Mouse (Mus musculus) neural tube, embryonic 15.5 days (tissue): ENCODE results near the gene Aff4. TPM values are rescaled to one million over a fixed set of nuclear protein-coding genes. Genes with fewer than 3 reads are reported as not detected.
A peak's percentile ranks its signal among the peaks of the same experiment; 100 is the strongest.

Experiments used
- ATAC-seq: fragments of 200-750 bp; cut with Nextera tagmentation; 2 replicates; pipeline ENCODE4 v1.8.0; 2017; ENCODE audit warnings: mild to moderate bottlenecking, moderate TSS enrichment, moderate library complexity; ENCODE audit not compliant: low FRiP score
- H3K27ac ChIP-seq: fragments of 300-500 bp; sonication (generic); replicated peaks from 2 replicates; pipeline ENCODE4 v1.5.1; 2015; ENCODE audit warnings: mild to moderate bottlenecking, inconsistent platforms
- H3K27me3 ChIP-seq: fragments of 300-500 bp; sonication (generic); replicated peaks from 2 replicates; pipeline ENCODE4 v1.6.1; 2015; ENCODE audit warnings: inconsistent platforms
- H3K36me3 ChIP-seq: fragments of 300-500 bp; sonication (generic); 2 replicates; pipeline ENCODE4 v1.6.1; 2015; ENCODE audit warnings: inconsistent platforms
- H3K4me1 ChIP-seq: fragments of 300-500 bp; sonication (generic); 2 replicates; pipeline ENCODE4 v1.6.1; 2015; ENCODE audit warnings: inconsistent platforms
- H3K4me2 ChIP-seq: fragments of 300-500 bp; sonication (generic); 2 replicates; pipeline ENCODE4 v1.6.1; 2015; ENCODE audit warnings: inconsistent platforms, mild to moderate bottlenecking, moderate library complexity
- H3K4me3 ChIP-seq: fragments of 300-500 bp; sonication (generic); replicated peaks from 2 replicates; pipeline ENCODE4 v1.5.1; 2015; ENCODE audit warnings: mild to moderate bottlenecking, inconsistent platforms
- H3K9ac ChIP-seq: fragments of 300-500 bp; sonication (generic); replicated peaks from 2 replicates; pipeline ENCODE4 v1.6.1; 2015; ENCODE audit warnings: mild to moderate bottlenecking, inconsistent platforms
- H3K9me3 ChIP-seq: fragments of 300-500 bp; sonication (generic); replicated peaks from 2 replicates; pipeline ENCODE4 v1.6.1; 2016; ENCODE audit warnings: inconsistent platforms
- WGBS: fragments of 180-500 bp; shearing (Covaris S2); methylation state at CpG from one replicate; pipeline ENCODE4 v1.1.7; 2015; ENCODE audit warnings: mixed read lengths; 5-methylcytosine and 5-hydroxymethylcytosine counted together
- polyA plus RNA-seq: library from polyadenylated mRNA; unstranded; fragments of >200 nt; fragmentation: Nextera tagmentation; extraction: Ambion mirVana; gene quantifications from 2 replicates; pipeline ENCODE4 v1.2.1, GENCODE M21; 2015

The Aff4 gene
- polyA plus RNA-seq, 1 experiment from 2014 or later: 35.5 TPM

DNA sequence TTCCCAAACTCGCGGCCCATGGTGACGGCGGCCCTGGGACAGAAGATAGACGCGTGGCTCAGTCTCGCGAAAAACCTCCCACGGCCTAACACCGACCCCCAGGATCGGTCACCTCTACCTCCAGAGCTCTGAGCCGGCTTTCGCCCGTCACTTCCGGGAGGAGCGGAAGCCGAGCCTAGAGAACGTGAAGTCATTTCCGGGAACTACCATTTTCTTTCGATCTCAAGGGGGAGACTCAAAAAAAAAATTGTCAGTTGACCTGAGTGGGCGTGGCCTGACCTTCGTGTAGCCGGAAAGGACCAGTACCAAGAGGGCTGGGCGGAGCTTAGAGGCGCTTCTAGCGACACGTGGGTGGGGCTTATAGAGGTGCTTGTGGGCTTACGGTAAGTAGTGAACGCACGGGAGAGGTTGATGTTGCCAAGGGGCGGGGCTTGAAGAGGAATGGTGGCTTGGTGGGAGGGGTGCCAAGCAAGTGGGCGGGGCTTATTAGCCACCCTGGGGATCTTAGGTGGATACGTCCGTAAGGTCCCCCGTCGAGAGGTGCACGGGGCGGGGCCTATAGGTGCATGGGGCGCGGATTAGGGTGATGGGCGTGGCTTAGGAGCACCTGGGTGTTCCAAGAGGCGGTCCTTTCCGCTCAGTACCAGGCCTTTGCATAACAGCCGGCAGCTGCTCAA, 80.2 kb downstream of the Aff4 start, which contains the start of the genes Uqcrq and Gdf9:
Gene Uqcrq (minus strand): TSS at position 162 of the 677 bp plus-strand sequence.
Gene Gdf9 (plus strand): TSS at position 354 of the 677 bp plus-strand sequence.
- H3K9ac ChIP-seq: peak within 1 kb of the TSS; percentile 82
- H3K4me3 ChIP-seq: peak within 1 kb of the TSS; percentile 74
- H3K36me3 ChIP-seq: peaks cover 20% of the 10 kb centered on the region
- peaks cover 16% of the 10 kb centered on the region for H3K4me1 ChIP-seq
- WGBS: under 1% methylated on average over 44 of the region's 44 CpGs
- peak within 1 kb of the TSS; percentile 88 for H3K27ac ChIP-seq
- peak; percentile 97 for ATAC-seq
- peak within 1 kb of the TSS; percentile 85 for H3K4me2 ChIP-seq
- no peaks in the 10 kb centered on the region for H3K27me3 ChIP-seq
- H3K9me3 ChIP-seq: no peaks in the 10 kb centered on the region

DNA sequence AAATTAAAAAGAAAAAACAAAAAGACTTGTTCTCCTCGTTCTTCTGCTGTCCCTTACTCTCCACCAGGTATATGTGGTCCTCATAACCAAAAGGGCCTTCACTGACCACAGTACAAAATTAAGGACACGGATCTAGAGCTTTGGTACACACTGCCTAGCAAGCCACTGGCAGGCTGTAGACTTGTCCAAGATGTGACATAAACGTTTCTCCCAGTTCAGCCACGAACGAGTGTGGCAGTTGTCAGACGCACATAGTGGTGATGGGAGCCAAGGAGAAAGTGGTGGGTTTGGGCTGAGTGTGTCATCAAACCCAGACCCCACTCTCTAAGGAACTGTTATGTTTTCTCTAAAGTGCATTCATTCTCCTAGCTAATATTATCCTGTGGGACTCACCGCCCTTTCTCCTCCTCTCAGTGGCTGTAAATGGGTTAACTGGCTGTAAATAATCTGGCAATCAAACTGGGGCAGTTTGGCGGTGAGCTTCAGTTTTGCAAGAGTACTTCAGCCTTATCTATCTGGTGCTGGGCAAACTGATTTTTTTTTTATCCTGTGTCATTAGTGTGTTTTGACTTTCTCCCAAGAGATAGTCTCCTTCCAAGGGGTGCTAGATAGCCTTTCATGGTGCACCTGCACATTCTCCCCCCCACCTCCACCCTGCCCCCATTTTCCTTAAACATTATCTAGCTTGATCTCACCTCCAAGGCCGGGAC, 80.9 kb downstream of the Aff4 start:
- 12% methylated on average over 9 of the region's 9 CpGs for WGBS
- Histone ChIP-seq H3K27ac (peak overlapping the region; percentile 88), H3K9ac (peak overlapping the region; percentile 82), H3K36me3 (peaks cover 20% of the 10 kb centered on the region), H3K9me3 (no peaks in the 10 kb centered on the region), H3K4me2 (peak overlapping the region; percentile 85), H3K4me1 (peaks cover 16% of the 10 kb centered on the region), H3K27me3 (no peaks in the 10 kb centered on the region), H3K4me3 (peak overlapping the region; percentile 74)
- peak; percentile 39; the same call in 1 of the 2 replicates for ATAC-seq

DNA sequence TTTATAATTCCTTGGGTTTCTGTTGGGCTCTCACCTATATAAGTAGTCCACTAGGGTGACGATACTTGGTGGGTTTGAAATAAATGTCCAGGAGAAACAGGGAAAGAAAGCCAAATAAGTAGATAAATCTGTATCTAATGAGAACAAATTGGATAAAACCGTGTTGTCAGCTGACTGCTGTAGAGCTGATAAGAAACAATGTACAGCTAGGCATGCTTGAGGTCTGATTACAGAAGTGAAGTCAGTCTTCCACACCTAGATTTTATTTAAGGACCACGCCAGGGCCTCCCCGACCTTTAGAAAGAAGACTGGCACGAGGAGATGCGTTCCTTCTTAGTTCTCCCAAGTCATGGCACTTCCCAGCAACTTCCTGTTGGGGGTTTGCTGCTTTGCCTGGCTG, 82.4 kb downstream of the Aff4 start:
- H3K4me3 ChIP-seq: no peak overlapping the region
- H3K4me1 ChIP-seq: peaks cover 16% of the 10 kb centered on the region
- no peak overlapping the region for H3K27ac ChIP-seq
- ATAC-seq: no peak
- no peak overlapping the region for H3K9ac ChIP-seq
- H3K9me3 ChIP-seq: no peaks in the 10 kb centered on the region
- H3K27me3 ChIP-seq: no peaks in the 10 kb centered on the region
- no peak overlapping the region for H3K4me2 ChIP-seq
- H3K36me3 ChIP-seq: peaks cover 10% of the 10 kb centered on the region
- WGBS: 77% methylated on average over 6 of the region's 6 CpGs

DNA sequence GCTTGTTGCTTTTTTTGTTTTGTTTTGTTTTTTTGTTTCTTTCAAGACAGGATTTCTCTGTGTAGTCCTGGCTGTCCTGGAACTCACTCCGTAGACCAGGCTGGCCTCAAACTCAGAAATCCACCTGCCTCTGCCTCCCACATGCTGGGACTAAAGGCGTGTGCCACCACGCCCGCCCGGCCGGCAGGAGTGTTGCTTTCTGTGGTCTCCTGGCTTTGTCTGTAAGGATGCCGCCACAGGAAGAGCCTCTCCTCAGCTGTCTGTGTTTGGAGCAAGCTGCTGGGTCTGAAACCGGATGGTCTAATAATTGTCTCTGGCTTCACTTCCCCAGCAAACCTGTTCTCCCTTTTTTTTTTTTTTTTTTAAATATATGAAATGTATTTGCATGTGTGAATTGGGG, 84.9 kb downstream of the Aff4 start:
- Histone ChIP-seq H3K9me3 (no peaks in the 10 kb centered on the region), H3K4me2 (no peak overlapping the region), H3K4me1 (peaks cover 6% of the 10 kb centered on the region), H3K36me3 (no peaks in the 10 kb centered on the region), H3K4me3 (no peak overlapping the region), H3K9ac (no peak overlapping the region), H3K27ac (no peak overlapping the region), H3K27me3 (no peaks in the 10 kb centered on the region)
- ATAC-seq: no peak
- WGBS: 84% methylated on average over 8 of the region's 8 CpGs

DNA sequence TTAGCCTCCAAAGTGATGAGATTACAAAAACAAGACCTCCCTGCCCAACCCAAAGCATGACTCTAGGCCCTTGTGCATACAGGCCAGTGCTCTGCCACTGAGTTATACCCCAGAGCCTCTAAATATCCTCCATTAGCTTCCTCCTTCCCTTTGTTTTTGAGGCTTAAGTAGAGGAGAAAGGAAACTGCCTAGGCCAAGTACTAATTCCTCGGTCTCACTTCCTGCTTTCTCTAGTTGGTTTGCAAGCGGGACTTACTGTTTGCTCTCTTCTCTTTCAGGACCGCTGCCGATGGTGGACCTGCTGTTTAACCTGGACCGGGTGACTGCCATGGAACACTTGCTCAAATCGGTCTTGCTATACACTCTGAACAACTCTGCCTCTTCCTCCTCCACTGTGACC, 85.7 kb downstream of the Aff4 start:
- Histone ChIP-seq H3K27me3 (no peaks in the 10 kb centered on the region), H3K4me2 (no peak overlapping the region), H3K9ac (no peak overlapping the region), H3K4me3 (no peak overlapping the region), H3K27ac (no peak overlapping the region), H3K36me3 (no peaks in the 10 kb centered on the region), H3K9me3 (no peaks in the 10 kb centered on the region), H3K4me1 (peaks cover 4% of the 10 kb centered on the region)
- 97% methylated on average over 6 of the region's 6 CpGs for WGBS
- no peak for ATAC-seq

DNA sequence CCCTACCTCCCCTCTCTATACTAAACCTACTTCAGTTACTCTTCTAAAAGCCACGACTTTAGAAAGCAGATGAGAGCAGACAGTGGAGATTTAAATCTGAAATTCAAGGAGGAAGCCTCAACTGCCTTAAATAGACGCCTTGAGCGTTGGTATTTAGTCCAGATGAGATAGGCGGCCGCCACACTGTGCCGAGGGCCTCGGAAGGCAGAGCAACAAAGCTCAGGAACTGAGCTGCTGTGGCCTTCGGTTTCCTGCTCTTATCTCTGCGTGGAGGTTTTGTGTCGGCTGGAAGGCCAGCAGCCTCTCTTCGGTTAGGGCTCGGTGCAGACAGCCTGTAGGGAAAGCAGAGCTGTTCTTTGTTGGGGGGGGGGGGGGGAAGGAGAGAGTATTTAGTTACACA, 91.3 kb downstream of the Aff4 start:
- H3K4me1 ChIP-seq: no peaks in the 10 kb centered on the region
- no peak overlapping the region for H3K27ac ChIP-seq
- no peak overlapping the region for H3K9ac ChIP-seq
- ATAC-seq: no peak
- no peak overlapping the region for H3K4me2 ChIP-seq
- 62% methylated on average over 12 of the region's 12 CpGs for WGBS
- H3K9me3 ChIP-seq: no peaks in the 10 kb centered on the region
- H3K27me3 ChIP-seq: no peaks in the 10 kb centered on the region
- H3K4me3 ChIP-seq: no peak overlapping the region
- H3K36me3 ChIP-seq: no peaks in the 10 kb centered on the region

DNA sequence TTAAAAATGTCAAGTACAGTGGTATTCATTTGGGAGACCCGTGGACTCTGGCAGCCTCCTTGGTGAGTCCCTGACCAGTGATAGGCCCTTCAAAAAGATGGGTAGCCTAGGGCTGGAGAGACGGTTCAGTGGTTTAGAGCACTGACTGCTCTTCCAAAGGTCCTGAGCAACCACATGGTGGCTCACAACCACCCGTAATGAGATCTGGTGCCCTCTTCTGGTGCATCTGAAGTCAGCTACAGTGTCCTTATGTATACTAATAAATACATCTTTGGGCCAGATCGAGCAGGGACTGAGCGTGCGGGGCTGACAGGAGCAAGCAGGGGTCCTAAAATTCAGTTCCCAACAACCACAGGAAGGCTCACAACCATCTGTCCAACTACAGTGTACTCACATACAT, 93.2 kb downstream of the Aff4 start:
- H3K36me3 ChIP-seq: no peaks in the 10 kb centered on the region
- no peak overlapping the region for H3K27ac ChIP-seq
- no peak for ATAC-seq
- H3K27me3 ChIP-seq: no peaks in the 10 kb centered on the region
- no peak overlapping the region for H3K4me3 ChIP-seq
- no peak overlapping the region for H3K4me2 ChIP-seq
- H3K9me3 ChIP-seq: no peaks in the 10 kb centered on the region
- H3K9ac ChIP-seq: no peak overlapping the region
- WGBS: 43% methylated on average over 6 of the region's 6 CpGs
- H3K4me1 ChIP-seq: no peaks in the 10 kb centered on the region

DNA sequence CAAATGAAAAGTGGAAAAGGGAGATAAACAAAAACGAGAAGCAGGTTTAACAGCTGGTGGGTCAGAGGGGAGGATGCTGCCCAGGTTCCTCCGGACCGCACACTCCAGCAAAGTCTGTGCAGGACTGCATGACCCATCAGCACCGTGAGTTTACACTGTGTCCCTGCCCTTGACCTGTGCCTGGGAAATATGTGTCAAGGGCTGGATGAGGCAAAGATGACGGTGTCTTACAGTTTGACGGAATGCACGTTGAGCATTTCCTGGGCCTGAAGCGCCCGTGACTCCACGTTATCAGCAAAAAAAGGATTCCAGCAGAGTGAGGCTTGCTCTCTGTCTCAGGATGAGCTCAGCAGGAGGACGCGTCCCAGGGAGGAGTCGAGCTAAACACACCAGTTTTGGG, 94.9 kb downstream of the Aff4 start:
- H3K4me2 ChIP-seq: no peak overlapping the region
- no peak overlapping the region for H3K4me3 ChIP-seq
- no peak overlapping the region for H3K27ac ChIP-seq
- H3K27me3 ChIP-seq: no peaks in the 10 kb centered on the region
- no peaks in the 10 kb centered on the region for H3K36me3 ChIP-seq
- H3K4me1 ChIP-seq: no peaks in the 10 kb centered on the region
- no peaks in the 10 kb centered on the region for H3K9me3 ChIP-seq
- H3K9ac ChIP-seq: no peak overlapping the region
- WGBS: 67% methylated on average over 13 of the region's 13 CpGs
- no peak for ATAC-seq

DNA sequence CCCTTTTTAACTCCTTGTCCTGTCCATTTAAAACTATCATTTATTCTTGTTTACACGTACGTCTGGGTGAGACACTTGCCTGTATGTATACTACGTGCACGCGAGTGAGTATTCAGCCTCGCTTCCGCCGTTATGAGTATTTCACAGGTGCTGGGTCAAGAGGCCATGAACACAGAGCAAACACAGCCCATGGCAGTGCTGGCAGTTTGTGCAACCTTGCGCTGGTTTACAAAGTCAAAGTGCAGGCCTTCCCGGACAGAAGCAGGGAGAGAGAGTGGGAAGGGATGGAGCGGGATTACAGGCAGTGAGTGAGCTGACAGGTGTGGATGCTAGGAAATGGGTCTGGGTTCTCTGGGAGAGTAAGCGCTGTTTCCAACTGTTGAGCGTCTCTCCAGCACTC, 95.5 kb downstream of the Aff4 start:
- WGBS: 88% methylated on average over 13 of the region's 13 CpGs
- ATAC-seq: no peak
- Histone ChIP-seq H3K27ac (no peak overlapping the region), H3K4me3 (no peak overlapping the region), H3K27me3 (no peaks in the 10 kb centered on the region), H3K4me2 (no peak overlapping the region), H3K4me1 (no peaks in the 10 kb centered on the region), H3K9me3 (no peaks in the 10 kb centered on the region), H3K36me3 (no peaks in the 10 kb centered on the region), H3K9ac (no peak overlapping the region)

DNA sequence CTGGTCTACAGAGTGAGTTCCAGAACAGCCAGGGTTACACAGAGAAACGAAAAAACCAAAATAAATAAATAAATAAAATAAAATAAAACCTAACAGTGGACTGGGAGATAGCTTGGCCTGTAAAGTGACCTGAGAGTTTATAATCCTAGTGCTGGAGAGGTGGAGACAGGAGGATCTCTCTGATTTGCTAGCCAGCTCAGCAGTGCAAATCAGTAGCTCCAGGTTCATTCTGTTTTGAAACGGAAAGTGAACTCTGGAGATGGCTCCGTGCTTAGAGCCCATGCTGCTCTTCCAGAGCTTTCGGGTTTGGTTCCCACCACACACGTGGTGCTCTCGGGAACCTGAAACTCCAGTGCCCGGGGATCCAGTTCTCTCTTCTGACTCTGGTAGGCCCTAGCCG, 97.4 kb downstream of the Aff4 start:
- no peak overlapping the region for H3K4me2 ChIP-seq

DNA sequence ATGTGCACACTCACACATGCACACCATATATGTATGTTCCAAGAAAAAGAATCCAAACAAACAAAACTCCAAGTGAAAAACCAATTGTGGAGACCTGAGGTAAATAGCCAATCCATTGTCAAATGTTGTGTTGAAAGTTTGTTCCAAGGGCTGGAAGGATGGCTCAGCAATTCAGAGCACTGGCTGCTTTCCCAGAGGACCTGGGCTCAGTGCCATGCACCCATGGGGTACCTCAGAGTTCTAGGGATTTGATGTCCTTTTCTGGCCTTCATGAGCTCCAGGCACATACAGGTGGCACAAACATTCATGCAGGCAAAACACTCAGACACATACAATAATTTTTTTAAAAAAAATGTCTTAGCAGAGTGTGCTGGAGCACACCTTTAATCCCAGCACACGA, 97.9 kb downstream of the Aff4 start:
- Histone ChIP-seq H3K4me2 (no peak overlapping the region), H3K27me3 (no peaks in the 10 kb centered on the region), H3K9me3 (no peaks in the 10 kb centered on the region), H3K36me3 (no peaks in the 10 kb centered on the region), H3K27ac (no peak overlapping the region), H3K4me3 (no peak overlapping the region), H3K4me1 (no peaks in the 10 kb centered on the region), H3K9ac (no peak overlapping the region)
- 90% methylated on average over 1 of the region's 1 CpGs for WGBS
- no peak for ATAC-seq

More for the DNA sequence above, 97.4 kb downstream of the Aff4 start:
- ATAC-seq: no peak
- WGBS: 90% methylated on average over 8 of the region's 8 CpGs
- H3K4me3 ChIP-seq: no peak overlapping the region
- no peaks in the 10 kb centered on the region for H3K27me3 ChIP-seq
- H3K4me1 ChIP-seq: no peaks in the 10 kb centered on the region
- no peak overlapping the region for H3K27ac ChIP-seq
- H3K9ac ChIP-seq: no peak overlapping the region
- no peaks in the 10 kb centered on the region for H3K9me3 ChIP-seq
- H3K36me3 ChIP-seq: no peaks in the 10 kb centered on the region

DNA sequence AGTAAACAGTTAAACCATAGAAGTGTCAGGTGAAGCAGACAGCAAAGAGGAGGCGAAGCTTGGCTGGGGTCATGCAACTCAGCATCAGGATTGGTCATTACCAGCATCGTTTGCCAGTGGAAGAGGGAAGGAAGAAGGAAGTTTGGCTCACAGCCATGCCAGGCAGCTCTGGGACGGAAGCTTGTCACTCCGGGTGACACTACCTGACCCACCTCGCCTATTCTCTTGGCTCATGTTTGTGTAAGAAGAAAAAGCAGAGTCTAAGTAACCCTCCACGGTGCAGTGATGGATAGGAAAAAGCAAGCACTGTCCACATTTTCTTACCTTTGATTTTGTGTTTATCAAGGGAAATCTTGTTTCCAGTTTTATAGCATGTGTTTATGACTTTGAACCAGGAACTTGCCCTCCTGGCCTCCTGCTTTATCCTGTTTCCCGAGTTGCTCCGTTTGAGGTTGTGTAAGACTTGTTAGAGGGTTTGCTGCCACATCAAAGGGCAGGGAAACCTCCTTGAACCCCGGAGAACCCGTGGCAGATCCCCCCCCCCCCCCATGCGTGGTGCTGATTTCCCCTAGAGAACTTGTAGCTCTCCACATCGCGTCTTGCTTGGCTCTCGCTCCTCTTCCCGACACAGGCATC, 99.6 kb downstream of the Aff4 start:
- no peaks in the 10 kb centered on the region for H3K9me3 ChIP-seq
- no peak for ATAC-seq
- no peak overlapping the region for H3K4me2 ChIP-seq
- no peak overlapping the region for H3K27ac ChIP-seq
- H3K27me3 ChIP-seq: peaks cover 11% of the 10 kb centered on the region
- no peak overlapping the region for H3K9ac ChIP-seq
- 56% methylated on average over 15 of the region's 15 CpGs for WGBS
- H3K4me3 ChIP-seq: no peak overlapping the region
- no peaks in the 10 kb centered on the region for H3K4me1 ChIP-seq
- H3K36me3 ChIP-seq: no peaks in the 10 kb centered on the region
